Mouse (Mus musculus) cortical plate, adult 2 months (tissue): ENCODE results near the gene Ocln.

ENCODE experiments used
- CTCF ChIP-seq: fragments of 200-500 bp; IDR thresholded peaks from 2 replicates; pipeline ENCODE4 v1.5.1; 2011; ENCODE audit warnings: mild to moderate bottlenecking, control low read depth, low read length; ENCODE audit not compliant: insufficient read depth; ENCODE audit errors: extremely low read depth
- POLR2A ChIP-seq: fragments of 200-500 bp; IDR thresholded peaks from 2 replicates; pipeline ENCODE4 v1.6.1; 2011; ENCODE audit warnings: mild to moderate bottlenecking, low read length, control low read depth; ENCODE audit not compliant: insufficient read depth; ENCODE audit errors: extremely low read depth

- TF ChIP-seq CTCF (no peak), POLR2A (no peak)
Observed at GRCm38 (mm10) chr13:100579220-100579619, 26.7 kb upstream of the Ocln start.
